Mouse (Mus musculus) small intestine, adult 10 weeks (tissue): ENCODE data around the gene Cyba. TPM values are rescaled to one million over a fixed set of nuclear protein-coding genes. Genes with fewer than 3 reads are reported as not detected.

Experiments
- polyA plus RNA-seq: library from polyadenylated mRNA; stranded (reverse); fragments of 350-450 nt; fragmentation: Illumina TruSeq; extraction: RNeasy Lipid Tissue Mini Kit (QIAGEN cat#74804); gene quantifications from one replicate; pipeline ENCODE4 v1.2.3, GENCODE M21; 2014; ENCODE audit warnings: low replicate concordance

The Cyba gene
- polyA plus RNA-seq: not detected

DNA sequence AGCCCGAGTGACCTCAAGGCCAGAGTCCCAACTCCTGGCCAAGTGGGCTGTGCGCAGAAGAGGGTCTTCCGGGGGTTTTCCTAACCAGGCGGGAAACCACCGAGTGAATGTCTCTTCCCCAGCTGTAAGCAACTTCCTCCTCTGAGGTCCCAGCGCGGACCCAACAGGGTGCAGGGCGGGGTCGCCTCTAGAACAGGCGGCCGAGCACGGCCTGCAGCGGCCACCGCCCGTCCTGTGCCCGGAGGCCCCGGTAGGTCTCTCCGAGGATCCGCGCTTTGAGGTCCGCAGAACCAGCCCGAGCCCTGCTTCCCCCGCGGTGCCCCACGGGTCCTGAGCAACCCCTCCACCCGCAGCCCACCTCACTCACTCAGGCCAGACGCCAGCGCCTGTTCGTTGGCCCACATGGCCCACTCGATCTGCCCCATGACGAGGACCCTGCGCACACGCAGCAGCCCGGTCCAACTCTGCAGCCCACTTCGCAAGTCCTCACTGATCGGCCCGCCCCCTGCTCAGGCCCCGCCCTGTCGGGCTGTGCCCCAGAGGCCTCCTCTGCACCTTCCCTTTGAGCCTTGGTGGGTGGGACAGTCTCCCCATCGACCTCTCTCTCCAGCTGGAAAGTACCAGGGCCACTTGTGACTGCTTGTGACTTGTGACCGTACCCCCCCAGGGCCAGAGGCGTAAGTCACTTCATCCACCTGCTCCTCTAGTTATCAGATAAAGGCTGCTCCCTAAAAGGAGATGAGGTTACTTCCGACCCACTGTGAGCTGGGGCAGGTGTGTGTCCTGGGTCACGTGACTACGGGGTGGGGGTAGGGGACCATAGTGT lies at the start of gene Cyba:
Cyba (minus strand) TSS at position 488 of the 826 bp plus-strand sequence.

DNA sequence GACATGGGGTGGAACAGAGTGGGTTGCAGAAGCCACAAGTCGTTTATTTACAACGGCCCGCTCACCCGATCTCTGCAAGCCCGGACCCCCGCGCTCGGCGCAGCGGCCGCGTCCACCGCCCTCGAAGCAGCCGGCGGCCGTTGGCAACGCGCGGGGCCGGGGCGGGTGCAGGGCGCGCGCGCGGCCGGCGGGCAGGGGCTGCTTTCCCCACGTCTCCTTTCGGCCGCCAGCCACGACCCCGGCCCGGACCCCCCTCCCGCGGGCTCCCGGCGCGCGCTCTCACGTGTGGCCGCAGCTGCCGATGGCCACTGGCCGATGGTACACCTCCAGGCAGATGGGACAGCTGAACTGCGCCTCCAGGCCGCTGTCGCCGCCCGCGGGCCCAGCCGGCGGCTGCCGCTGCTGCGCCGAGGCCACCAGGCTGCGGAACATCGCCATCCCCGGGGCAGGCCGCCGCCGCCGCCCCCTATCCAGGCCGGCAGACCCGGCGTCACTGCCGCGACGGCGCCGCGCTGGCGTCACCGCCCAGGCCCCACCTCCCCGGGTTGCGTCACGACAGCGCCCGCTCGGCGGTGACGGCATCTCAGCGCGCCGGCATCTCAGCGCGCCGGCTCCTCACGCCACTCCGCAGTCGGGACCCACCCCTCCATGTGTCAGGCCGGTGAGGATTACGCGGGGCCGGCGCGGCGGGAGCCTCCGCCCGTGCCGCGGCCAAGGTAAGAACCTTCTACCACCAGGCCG lies 43.0 kb upstream of the Cyba start, which contains the start of the genes Rnf166 and Ctu2:
Rnf166 (minus strand) TSS at position 485 of the 741 bp plus-strand sequence.
Ctu2 (plus strand) TSS at position 564 of the 741 bp plus-strand sequence.

DNA sequence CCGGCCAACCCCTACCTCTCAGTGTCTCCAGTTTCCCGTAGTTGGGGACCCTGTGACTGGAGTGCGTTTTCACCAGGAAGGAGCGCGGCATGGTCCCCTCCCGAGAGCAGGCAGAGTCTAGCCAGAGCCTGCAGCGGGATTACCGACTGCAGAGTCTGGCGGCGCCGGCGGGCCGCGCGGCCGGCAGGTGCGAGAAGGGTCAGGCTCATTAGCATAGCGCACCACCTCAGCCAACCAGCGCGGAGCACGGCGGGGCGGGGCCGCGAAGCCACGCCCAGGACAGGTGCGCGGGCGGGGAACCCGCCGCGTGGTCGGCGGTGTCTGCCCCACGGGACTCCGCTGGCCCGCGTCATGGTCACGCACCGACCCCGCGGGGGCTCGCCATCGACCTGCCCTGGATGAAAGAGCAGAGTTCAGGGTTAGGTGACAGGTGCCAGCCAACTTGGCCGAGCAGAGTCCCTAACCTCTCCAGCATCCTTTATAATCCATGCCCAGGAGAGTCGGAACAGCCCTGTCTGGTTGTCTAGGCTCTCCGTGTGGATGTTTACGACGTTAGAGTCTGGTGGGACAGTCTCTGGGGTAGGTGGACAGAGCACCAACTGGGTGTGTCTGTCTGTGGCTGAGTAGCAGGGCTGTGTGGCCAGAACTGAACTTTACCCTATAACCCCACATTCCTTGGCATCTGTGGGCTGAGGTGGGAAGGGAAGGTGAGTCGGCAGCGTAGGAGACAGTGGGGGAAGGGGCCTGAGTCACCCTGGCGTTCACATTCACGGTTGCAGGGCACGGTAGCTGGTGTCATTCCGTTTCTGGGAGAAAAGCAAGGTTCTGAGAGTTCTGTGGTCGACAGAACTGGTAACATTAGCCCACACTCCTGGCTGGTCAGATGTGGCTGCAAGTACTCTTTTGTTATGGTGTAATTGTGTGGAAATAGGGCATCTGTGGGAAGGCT lies 28.1 kb upstream of the Cyba start, which contains the start of gene Snai3:
Snai3 (minus strand) TSS at position 210 of the 949 bp plus-strand sequence.

DNA sequence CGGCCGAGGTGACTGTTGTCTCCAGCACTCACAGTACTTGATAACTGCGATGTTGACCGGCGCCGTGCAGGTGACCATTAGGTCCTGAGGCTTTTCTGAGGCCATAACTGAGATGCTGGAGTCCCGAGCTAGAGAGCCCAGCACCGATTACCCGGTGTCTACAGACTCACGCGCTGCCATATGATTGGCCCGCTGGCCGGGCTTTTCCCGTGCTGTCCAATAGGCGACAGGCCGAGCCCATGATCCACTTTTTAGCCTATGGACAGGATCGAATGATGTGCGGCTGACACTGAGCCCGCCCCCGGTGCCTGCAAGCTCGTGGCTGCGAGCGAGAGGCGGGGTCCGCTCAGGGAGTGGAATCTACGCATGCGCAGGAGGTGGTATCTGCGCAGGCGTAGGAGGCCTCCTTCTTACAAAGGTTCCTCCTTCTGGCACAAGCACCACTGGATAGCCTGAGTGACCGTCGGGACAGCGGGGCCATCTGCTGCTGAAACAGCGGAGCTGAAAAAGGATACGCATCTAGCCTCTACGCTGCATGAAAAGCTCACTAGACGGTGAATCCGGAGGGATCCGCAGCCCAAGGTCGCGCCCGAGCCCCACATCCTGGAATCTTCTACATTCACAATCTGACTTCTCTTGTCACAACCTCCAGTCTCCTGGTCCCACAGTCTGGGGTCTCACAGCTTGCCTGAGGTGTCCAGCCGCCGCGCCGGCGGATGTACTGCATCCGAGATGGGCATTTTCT lies 10.7 kb upstream of the Cyba start, which contains the start of gene Mvd:
Mvd (minus strand) TSS at position 161 of the 745 bp plus-strand sequence.

DNA sequence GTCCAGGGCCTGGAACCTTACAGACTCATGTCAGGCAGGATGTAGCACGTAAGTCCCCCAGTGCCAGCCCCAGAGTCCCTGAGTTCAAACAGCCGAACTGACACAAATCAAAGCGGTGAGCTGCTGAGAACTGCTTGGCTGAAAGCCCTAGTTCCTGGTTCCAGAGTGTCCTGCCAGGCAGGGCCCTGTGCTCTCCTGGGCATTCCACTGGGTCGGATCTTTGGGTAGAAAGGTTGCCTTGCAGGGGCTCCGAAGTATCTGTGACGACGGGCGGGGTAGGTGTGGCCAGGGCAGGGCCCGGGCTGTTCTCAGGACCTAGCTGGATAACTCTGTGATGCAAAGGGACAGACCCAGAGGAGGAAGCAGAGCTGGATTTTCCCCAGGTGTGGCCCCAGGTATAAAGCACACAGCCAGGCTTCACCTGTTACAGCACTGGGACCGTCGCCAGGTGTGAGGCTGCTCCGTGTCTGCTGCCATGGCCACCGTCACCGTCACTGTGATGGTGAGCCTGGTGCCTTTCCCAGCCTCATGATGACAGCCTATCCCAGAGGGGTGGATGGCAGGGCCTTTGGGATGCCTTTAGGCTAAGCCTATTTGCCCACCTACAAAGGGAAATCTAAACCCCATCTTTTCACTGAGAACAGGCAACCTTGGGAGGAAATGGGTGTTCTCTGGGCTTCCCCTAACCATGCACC lies 11.2 kb downstream of the Cyba start, which contains the start of gene Il17c:
Il17c (plus strand) TSS at position 645 of the 695 bp plus-strand sequence.

DNA sequence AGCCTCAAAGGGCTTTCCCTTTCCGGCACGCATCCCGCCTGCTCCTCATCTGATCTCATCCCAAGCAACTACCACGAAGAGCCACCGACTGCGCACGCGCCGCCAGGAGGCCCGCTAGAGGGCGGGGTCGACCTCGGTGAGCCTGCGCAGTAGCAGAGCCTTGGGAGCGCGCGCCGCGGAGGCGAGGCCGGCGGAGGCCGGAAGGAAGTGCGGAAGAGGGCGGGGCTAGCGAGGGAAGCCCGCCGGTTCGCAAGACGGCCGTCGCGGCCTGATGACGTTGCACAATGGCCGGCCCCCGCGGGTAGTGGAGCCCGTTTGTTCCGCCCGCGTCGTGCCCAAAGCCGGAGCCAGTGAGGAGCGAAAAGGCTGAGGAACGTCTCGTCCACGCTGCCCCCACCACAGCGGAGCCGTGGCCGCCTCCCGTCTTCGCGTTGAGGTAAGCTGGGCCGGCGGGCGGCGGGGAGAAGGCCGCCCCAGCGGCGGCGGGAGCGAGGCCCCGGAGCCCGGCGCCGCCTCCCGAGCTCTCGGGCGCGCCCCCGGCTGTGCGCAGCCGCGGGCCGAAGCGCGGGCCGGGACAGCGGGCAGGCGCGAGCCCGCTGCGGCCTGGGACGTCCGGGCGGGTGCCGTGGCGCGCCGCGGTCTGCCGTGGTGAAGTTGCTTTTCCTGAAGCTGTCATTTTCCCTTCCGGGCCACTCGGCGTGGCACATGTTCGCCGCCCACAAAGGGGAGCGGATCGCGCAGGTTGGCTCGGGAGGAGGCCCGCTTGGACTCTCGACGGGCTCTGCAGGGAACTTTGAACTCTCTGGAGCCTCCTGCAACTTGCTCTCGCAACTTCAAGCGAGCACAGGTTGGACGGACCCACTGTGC lies 56.1 kb downstream of the Cyba start, which contains the start of gene Zc3h18:
Zc3h18 (plus strand) TSS at position 245 of the 867 bp plus-strand sequence.

Other genes with a start within 250 kb of the Cyba start
- gene Zfpm1, start 150.8 kb downstream of the Cyba start, polyA plus RNA-seq: 0.37 TPM
- not detected for gene Trhr2, start 72.2 kb downstream of the Cyba start, polyA plus RNA-seq
- 13.0 TPM for gene Zc3h18, start 56.3 kb downstream of the Cyba start, polyA plus RNA-seq
- gene Il17c, start 10.9 kb downstream of the Cyba start, polyA plus RNA-seq: not detected
- not detected for gene Mvd, start 10.5 kb upstream of the Cyba start, polyA plus RNA-seq
- gene Snai3, start 27.8 kb upstream of the Cyba start, polyA plus RNA-seq: not detected
- 10.5 TPM for gene Rnf166, start 43.1 kb upstream of the Cyba start, polyA plus RNA-seq
- not detected for gene Ctu2, start 43.2 kb upstream of the Cyba start, polyA plus RNA-seq
- 0.26 TPM for gene Piezo1, start 118.4 kb upstream of the Cyba start, polyA plus RNA-seq
- gene Cdt1, start 135.1 kb upstream of the Cyba start, polyA plus RNA-seq: 2.0 TPM
- 1.7 TPM for gene Aprt, start 144.0 kb upstream of the Cyba start, polyA plus RNA-seq
- gene Galns, start 178.5 kb upstream of the Cyba start, polyA plus RNA-seq: 1.4 TPM
- 1.9 TPM for gene Trappc2l, start 178.7 kb upstream of the Cyba start, polyA plus RNA-seq
- not detected for gene Pabpn1l, start 189.8 kb upstream of the Cyba start, polyA plus RNA-seq